Mouse (Mus musculus): ENCODE data around the gene Mrap.

The Mrap gene

GRCm38 (mm10) chr16:90759335-90759734 is 21.3 kb downstream of the Mrap start:
- DNase-seq, result no peak

DNA sequence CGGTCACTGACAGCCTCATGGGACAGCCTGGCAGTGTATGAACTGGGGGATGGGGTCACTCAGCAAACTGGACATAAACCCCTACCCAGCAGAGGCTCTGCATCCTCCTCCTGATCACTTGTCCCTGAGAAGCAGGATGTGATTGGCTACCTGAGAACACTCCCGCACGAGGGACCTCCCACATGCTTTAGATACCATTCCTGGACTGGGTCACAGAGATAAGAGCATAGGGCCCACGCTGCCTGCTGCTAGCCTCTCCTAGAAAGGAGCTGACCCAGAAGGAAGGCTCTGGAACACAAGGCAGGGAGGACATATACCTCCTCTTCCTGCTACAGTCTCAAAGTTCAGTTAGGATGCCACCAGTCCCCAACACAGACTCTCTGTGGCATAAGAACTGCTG is 22.5 kb downstream of the Mrap start:
- no peak for DNase-seq

DNA sequence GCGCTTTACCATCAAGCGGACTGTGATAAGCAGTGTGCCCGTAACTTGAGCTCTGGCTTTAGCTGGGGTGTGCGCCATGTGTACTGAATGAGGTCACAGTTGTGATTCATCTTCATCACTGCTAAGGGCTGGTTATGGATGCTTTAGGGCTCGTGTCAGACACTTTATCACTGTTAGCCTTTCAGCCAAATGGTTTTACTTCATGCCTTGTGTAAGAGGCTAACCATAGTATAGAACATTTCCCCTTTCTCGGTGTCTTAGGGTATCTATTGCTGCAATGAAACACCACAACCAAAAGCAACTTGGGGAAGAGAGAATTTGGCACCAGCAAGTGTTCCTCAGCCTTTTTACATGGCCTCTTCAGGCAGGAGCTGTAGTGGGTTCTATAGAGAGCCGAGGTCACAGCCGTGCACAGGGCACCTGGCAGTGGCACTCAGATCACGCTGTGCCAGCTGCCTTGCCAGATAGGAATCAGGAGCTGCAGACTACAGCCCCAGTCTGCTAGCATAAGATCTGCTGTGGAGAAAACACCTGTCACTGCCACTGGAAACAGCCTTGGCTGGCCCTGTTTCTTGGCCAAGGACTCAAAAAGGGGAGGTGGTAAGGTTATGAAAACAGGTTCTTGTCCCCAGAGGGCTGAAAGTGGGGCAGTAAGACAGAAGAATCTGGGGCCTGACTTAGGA is 27.3 kb downstream of the Mrap start:
- no peak for DNase-seq

DNA sequence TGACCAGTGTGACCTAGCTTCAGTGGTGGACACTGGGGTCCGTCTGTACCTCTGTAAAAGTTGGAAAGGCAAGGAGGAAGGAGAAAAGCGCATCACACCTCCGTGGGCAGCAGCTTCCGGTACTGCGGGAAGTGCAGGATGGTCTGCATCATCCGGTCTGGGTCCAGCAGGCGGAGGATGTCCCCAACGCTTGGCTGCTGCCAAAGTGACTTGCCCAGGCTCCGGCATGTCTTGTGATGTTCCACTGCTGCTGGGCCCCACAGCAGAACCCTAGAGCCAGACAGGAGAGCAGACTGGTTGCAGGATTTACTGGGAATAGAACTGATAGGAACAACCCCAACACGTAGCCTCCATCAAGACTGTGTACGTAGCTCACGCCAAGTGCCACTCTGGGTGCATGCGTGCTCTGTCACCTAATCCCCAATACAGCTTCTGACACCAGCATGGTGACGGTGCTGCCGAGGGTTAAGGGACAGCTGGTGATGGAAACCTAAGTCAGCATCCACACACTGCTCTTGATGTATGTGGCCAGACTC is 29.0 kb downstream of the Mrap start:
- DNase-seq, result no peak

DNA sequence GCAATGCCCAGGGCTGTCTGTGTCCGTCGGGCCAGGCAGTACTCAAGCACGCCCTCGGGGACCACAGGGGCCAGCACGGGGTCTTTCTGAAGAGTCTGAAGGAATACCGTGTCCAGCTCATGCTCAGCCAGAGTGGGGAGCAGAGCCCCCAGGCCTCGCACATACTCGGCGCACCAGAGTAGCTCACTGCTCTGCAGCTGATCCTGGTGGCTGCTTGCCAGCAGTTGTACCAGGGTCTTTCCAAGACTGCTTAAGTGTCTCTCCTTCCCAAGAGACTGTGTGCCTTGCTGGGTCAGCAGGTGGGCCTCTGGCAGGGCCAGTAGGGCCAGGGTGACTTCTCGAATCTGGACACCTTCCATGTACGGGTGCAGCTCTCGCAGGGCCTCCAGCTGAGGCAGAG is 36.2 kb downstream of the Mrap start:
- DNase-seq, result no peak

DNA sequence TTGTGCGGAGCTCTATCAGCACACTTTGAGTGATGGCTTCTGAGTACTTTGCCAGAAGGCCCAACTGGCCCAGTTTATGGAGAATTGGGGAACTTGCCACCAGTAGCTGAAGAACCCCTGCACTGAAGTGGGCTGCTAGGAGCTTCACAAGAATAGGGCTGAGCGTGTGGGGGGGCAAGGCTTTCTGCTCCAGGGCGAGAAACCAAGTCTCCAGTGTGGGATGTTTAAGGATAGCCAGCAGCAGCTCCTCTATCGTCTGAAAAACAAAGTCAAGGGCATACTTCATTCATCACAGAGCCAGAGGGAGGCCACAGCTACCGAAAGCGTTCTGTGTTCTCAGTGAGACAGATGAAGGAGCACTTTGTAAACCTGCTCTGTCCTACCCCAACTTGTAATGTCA is 36.6 kb downstream of the Mrap start:
- DNase-seq, result no peak

GRCm38 (mm10) chr16:90775946-90776520 is 38.0 kb downstream of the Mrap start:
- DNase-seq, result no peak

DNA sequence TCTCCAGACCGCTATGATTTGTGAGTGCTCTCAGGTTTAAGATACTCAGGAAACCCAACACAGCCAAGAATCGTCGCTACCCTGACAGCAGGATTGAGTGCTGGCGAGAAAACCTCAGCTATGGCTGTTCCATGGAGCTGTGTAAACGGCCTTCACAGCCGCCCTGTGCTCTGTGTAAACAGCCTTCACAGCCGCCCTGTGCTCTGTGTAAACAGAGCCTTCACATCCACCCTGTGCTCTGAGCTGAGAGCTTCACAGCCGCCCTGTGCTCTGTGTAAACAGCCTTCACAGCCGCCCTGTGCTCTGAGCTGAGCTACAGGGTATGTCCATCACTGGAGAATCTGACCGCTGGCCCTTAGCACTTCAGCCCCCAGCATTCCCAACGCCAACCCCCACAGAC is 41.8 kb downstream of the Mrap start:
- no peak for DNase-seq

DNA sequence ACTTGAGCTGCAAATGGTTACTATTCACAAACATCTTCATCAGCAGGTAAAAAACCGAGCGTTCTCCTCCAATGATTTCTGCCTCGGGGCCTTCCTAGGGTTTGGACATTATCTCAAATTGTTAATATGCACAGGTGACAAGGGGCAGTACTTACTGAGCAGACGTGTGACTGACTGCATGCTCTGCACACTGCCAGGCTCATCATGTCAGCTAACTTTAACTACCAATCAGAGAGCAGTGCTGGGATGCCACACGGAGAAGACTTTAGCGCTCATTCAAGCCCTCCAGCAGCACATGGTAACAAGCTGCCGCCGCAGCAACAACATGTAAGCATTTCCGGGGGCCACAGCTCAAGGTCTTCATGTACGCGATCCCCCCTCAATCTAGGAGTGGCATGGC is 45.3 kb downstream of the Mrap start:
- peak; percentile 7 to 8 for DNase-seq

- DNase-seq, result no peak
Measured at GRCm38 (mm10) chr16:90785257-90785656, 47.2 kb downstream of the Mrap start.

- DNase-seq, result no peak
Measured at GRCm38 (mm10) chr16:90788580-90788979, 50.6 kb downstream of the Mrap start.

DNA sequence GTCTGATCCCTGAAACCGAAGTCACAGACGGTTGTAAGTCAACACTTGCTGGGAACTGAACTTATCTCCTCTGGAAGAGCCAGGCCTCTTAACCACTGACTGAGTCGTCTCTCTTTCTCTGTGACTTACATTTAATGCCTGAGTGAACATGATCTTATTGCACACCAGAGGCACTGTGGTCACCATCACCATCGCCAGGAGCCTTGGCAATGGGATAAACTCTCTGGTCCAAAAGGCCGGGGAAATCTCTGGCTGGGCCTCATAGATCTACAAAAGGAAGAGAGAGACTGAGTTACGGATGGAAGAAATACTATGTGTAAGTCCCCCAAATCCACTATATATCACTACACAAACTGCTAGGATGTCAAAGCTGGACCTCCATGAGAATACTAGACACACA is 52.9 kb downstream of the Mrap start:
- DNase-seq, result no peak

DNA sequence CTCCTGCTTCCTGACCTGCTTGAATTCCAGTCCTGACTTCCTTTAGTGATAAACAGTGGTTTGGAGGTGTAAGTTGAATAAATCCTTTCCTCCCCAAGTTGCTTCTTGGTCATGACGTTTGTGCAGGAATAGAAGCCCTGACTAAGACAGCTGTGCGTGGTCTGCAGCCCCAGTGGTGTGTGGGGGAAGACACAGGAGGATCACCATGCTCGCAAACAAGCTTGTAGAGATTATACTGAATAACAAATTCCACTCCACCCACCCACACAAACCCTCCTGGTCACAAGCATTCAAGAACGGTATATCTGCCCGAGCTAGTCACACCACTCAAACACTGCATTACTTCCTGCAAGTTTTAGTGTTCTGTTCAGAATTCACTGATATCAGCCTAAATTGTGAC is 54.1 kb downstream of the Mrap start:
- no peak for DNase-seq

DNA sequence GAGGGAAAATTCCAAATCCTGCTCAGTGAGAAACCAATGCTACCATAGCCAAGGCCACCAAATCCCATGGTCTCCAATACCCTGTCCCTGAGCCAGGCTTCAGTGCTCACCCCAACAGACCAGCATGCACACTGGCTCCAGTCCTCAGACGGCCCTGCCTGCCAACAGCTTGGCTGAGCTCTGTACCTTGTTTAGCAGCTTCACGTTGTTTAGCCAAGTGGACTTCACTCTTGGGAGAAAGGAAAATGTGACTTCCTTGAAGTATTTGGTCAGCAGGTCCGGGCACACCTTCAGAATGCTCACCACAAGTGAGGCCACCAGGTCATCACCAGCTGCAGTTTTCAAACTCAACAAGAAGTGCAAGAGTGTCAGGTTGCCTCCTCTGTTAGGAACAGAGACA is 54.5 kb downstream of the Mrap start:
- peak; percentile 73 to 78 for DNase-seq

DNA sequence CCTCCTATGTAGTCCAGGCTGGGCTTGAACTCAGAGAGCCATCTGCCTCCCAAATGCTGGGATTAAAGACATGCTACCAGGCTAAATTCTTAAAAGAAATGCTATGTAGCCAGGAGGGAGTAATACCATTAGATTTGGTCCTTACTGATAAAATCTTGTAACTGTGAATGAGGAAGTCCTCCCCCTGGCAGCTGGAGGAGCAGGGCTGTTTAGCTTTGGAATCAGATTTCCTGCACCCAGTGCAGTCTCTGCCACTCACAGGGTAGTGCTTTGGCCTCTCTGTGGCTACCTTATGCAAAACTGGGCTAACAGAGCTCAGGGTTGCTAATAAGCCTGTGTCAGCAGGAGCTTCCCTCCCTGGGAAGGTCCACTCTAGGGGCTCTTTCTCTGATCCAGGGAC is 56.7 kb downstream of the Mrap start:
- DNase-seq, result no peak

GRCm38 (mm10) chr16:90798446-90798845 is 60.4 kb downstream of the Mrap start:
- DNase-seq, result no peak

DNA sequence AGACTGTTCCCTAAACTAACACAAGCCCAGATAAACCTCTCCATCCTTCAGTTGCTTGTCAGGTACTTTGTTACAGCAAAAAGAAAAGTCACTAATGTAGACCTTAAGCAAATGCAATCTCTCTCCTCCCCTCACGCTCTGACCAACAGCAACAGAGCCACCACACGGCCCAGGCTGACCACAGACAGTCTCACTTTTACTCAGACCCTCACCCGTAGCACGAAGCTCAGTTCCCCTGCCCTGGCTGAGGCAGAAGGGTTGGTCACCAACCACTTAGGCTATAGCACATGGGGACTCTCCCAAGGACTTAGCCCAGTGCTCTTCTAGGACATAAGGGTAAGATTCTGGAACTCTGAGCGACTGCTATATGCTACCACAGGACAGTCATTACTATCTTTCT is 60.8 kb downstream of the Mrap start:
- DNase-seq, result no peak
